Mouse (Mus musculus): ENCODE data around the gene Mus81. TPM values are rescaled to one million over a fixed set of nuclear protein-coding genes. Genes with fewer than 3 reads are reported as not detected.

Gene Mus81
- polyA plus RNA-seq, 2 experiments = 11.4 to 13.8 TPM

DNA sequence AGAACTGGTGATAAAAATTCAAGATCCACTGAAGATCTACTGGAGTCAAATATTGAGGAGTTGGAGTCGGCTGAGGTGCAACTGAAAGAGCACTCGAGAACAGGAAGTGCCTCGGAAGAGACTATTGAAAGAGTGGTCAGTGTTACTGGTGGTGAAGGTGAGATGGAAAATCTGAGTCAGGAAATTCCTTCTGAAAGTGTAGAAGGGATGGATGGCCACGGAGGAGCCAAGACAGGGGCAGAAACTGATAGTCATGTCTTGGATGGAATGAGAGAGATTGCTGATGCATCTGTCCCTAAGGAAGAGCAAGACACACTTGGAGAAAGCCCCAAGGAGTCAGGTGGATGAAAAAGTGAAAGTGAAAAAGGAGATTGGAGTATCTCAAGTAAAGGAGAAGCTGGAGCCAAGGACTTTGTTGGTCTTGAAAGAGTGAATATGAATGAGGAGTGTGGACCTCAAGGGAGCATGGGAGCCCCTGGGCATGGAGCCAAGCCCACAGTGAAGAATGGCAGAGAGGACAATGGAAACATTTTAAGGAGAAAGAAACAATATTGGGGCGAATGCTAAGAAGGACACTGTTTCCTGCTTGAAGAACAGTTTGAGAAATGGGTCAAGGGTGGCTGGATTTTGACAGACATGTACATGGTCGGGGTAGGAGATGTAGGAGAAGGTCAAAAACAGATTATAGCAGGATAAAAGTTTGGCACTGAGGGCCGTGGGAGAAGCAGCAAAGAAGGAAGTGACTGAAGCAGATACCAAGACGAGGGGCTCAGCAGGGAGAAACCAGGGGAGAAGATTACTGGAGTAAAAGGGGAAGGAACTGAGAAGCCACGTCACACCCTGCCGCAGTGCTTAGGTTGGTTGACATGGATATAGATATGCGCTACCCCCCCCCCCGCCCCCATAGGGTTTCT is 24.1 kb upstream of the Mus81 start:
- Histone ChIP-seq H3K27ac (peak overlapping the region; percentile 1), H3K4me1 (replicated peaks; ENCODE audit: control insufficient read depth in 2 of 2, insufficient read depth in 2 of 2, low read length in 1 of 2) (peaks cover 21 to 32% of the 10 kb centered on the region in 2 experiments), H3K27me3 (ENCODE audit: control insufficient read depth, insufficient read depth, low read length) (no peaks in the 10 kb centered on the region), H3K36me3 (replicated peaks; ENCODE audit: control insufficient read depth, insufficient read depth, low read depth) (no peaks in the 10 kb centered on the region), H3K4me2 (ENCODE audit: low read depth) (peak overlapping the region; percentile 99), H3K9me3 (ENCODE audit: control insufficient read depth, low read length) (no peaks in the 10 kb centered on the region), H3K4me3 (ENCODE audit: insufficient read depth in 1 of 2, low read depth in 2 of 2, low read length in 2 of 2) (peak overlapping the region; percentile 1 to 25), H3K9ac (replicated peaks) (peak overlapping the region; percentile 43)
- WGBS (ENCODE audit: insufficient replicate concordance) = 14% methylated on average over 12 of the region's 12 CpGs
- TF ChIP-seq CTCF (IDR thresholded peaks at IDR 0.05; ENCODE audit: low read depth) (no peak), EP300 (IDR thresholded peaks at IDR 0.05; ENCODE audit: low read depth) (no peak)
- no peak for DNase-seq (ENCODE audit: low read depth in 3 of 3, low spot score in 3 of 3)
- no peak for ATAC-seq (ENCODE audit: insufficient read depth)

DNA sequence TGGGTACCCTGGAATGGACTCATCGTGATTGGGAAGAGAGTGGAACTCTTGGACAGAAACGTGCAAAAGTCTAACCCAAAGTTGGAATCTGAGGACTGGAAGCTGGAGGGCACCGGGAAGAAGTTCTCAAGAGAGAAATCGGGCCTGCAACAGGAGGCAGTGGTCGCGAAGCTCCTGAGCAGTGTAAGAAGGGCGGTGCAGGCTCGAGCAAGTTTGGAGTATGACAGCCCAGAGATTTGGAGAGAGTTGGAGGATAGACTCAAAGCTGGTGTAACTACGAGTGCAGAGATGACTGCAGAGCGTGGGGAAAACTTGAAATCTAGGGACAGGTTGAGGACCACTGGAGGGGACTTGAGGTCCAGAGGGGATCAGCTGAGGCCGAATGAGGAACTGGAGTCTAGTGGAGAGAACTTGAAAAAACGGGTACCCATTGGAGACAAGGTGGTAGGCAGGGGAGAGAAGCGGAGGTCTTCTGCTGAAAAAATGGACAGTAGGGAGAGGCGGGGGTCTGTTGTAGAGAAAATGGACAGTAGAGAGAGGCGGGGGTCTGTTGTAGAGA is 23.0 kb upstream of the Mus81 start:
- Histone ChIP-seq H3K4me3 (ENCODE audit: insufficient read depth in 1 of 2, low read depth in 2 of 2, low read length in 2 of 2) (peak overlapping the region; percentile 70 to 74), H3K4me2 (ENCODE audit: low read depth) (peak overlapping the region; percentile 99), H3K9ac (replicated peaks) (peak overlapping the region; percentile 83), H3K27ac (peak overlapping the region; percentile 21), H3K4me1 (replicated peaks; ENCODE audit: control insufficient read depth in 2 of 2, insufficient read depth in 2 of 2, low read length in 1 of 2) (peaks cover 21 to 32% of the 10 kb centered on the region in 2 experiments), H3K9me3 (ENCODE audit: control insufficient read depth, low read length) (no peaks in the 10 kb centered on the region), H3K36me3 (replicated peaks; ENCODE audit: control insufficient read depth, insufficient read depth, low read depth) (no peaks in the 10 kb centered on the region), H3K27me3 (ENCODE audit: control insufficient read depth, insufficient read depth, low read length) (no peaks in the 10 kb centered on the region)
- no peak for TF ChIP-seq EP300 (IDR thresholded peaks at IDR 0.05; ENCODE audit: low read depth)
- TF ChIP-seq CTCF (IDR thresholded peaks at IDR 0.05; ENCODE audit: low read depth) = no peak
- DNase-seq (ENCODE audit: low read depth in 3 of 3, low spot score in 3 of 3) (no peak), ATAC-seq (ENCODE audit: insufficient read depth) (no peak)
- 20% methylated on average over 15 of the region's 15 CpGs for WGBS (ENCODE audit: insufficient replicate concordance)

DNA sequence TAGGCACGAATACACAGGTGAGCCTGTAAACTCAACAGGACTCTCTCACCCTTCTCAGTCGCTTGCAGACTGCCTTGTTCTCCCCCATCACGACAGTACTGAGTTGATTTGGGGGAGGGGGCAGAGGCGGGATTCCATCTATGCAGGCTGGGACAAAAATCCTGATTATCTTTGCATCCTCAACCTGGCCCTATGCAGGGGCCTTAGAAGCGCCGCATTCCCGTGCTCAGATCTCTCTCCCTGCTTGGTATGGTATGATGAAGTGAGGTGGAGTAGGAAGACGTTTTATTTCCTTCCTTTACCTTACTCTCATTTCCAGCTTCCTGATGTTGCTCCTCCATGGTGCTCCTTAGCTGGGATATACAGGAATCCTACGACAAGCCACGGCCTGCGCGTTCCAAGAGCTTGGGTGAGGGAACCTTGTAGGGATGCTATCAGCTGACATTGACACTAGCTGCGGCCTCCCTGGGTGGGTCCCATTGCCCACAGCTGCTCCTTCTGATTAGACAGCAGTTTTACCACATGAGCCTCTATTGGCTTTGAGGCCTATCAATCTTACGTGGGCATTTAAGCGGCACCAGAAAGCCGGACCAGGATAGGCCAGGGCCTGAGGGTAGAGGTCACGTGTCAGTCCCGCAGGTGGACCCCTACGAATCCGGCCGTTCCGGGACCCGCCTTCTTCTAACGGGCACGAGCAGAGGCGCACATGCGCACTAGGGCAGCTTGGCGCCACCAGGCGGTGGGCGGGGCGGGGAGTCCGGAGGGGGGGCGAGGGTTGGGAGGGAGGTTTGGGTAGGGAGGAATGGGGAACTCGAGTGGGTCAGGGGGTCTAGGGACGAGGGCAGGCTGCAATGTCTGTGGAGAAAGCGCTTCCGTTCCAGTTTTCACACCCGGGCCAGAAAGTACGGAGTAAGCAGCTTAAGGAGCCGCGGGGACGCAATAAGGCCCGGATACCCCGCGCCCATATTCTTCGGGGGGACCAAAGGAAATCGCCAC is 22.1 kb upstream of the Mus81 start, which contains the start of gene Snx32:
Gene Snx32 (minus strand): TSS at position 508 of the 996 bp plus-strand sequence.
- peak; percentile 99 for ATAC-seq (ENCODE audit: insufficient read depth)
- TF ChIP-seq EP300 (IDR thresholded peaks at IDR 0.05; ENCODE audit: low read depth) (peak; percentile 61), CTCF (IDR thresholded peaks at IDR 0.05; ENCODE audit: low read depth) (peak; percentile 69)
- H3K4me2 ChIP-seq (ENCODE audit: low read depth) = peak within 1 kb of the TSS; percentile 99
- H3K27me3 ChIP-seq (ENCODE audit: control insufficient read depth, insufficient read depth, low read length) = no peaks in the 10 kb centered on the region
- peak within 1 kb of the TSS; percentile 70 to 75 for H3K4me3 ChIP-seq (ENCODE audit: insufficient read depth in 1 of 2, low read depth in 2 of 2, low read length in 2 of 2)
- H3K27ac ChIP-seq = peak within 1 kb of the TSS; percentile 74
- peak within 1 kb of the TSS; percentile 83 for H3K9ac ChIP-seq (replicated peaks)
- H3K9me3 ChIP-seq (ENCODE audit: control insufficient read depth, low read length) = no peaks in the 10 kb centered on the region
- 2% methylated on average over 47 of the region's 47 CpGs for WGBS (ENCODE audit: insufficient replicate concordance)
- no peaks in the 10 kb centered on the region for H3K36me3 ChIP-seq (replicated peaks; ENCODE audit: control insufficient read depth, insufficient read depth, low read depth)
- DNase-seq (ENCODE audit: low read depth in 3 of 3, low spot score in 3 of 3) = peak; percentile 99 to 100 (median 100)
- peaks cover 21 to 32% of the 10 kb centered on the region in 2 experiments for H3K4me1 ChIP-seq (replicated peaks; ENCODE audit: control insufficient read depth in 2 of 2, insufficient read depth in 2 of 2, low read length in 1 of 2)

- Histone ChIP-seq H3K9me3 (ENCODE audit: control insufficient read depth, low read length) (no peaks in the 10 kb centered on the region), H3K4me2 (ENCODE audit: low read depth) (no peak within 1 kb of the TSS), H3K9ac (replicated peaks) (no peak within 1 kb of the TSS), H3K4me1 (replicated peaks; ENCODE audit: control insufficient read depth in 2 of 2, insufficient read depth in 2 of 2, low read length in 1 of 2) (no peaks in the 10 kb centered on the region), H3K36me3 (replicated peaks; ENCODE audit: control insufficient read depth, insufficient read depth, low read depth) (no peaks in the 10 kb centered on the region), H3K27me3 (ENCODE audit: control insufficient read depth, insufficient read depth, low read length) (no peaks in the 10 kb centered on the region), H3K27ac (no peak within 1 kb of the TSS), H3K4me3 (ENCODE audit: insufficient read depth in 1 of 2, low read depth in 2 of 2, low read length in 2 of 2) (no peak within 1 kb of the TSS)
- TF ChIP-seq CTCF (IDR thresholded peaks at IDR 0.05; ENCODE audit: low read depth) (no peak), EP300 (IDR thresholded peaks at IDR 0.05; ENCODE audit: low read depth) (no peak)
- 66% methylated on average over 17 of the region's 17 CpGs for WGBS (ENCODE audit: insufficient replicate concordance)
- no peak for DNase-seq (ENCODE audit: low read depth in 3 of 3, low spot score in 3 of 3)
- ATAC-seq (ENCODE audit: insufficient read depth) = no peak
Measured at GRCm38 (mm10) chr19:5503687-5504086, 15.5 kb upstream of the Mus81 start, which contains the start of gene 1700020D05Rik. TSS of gene 1700020D05Rik (minus strand) at chr19:5503787.

All from liver, embryonic 14.5 days (tissue).